Mouse (Mus musculus): Measurements from ENCODE around the gene Rfng.

DNA sequence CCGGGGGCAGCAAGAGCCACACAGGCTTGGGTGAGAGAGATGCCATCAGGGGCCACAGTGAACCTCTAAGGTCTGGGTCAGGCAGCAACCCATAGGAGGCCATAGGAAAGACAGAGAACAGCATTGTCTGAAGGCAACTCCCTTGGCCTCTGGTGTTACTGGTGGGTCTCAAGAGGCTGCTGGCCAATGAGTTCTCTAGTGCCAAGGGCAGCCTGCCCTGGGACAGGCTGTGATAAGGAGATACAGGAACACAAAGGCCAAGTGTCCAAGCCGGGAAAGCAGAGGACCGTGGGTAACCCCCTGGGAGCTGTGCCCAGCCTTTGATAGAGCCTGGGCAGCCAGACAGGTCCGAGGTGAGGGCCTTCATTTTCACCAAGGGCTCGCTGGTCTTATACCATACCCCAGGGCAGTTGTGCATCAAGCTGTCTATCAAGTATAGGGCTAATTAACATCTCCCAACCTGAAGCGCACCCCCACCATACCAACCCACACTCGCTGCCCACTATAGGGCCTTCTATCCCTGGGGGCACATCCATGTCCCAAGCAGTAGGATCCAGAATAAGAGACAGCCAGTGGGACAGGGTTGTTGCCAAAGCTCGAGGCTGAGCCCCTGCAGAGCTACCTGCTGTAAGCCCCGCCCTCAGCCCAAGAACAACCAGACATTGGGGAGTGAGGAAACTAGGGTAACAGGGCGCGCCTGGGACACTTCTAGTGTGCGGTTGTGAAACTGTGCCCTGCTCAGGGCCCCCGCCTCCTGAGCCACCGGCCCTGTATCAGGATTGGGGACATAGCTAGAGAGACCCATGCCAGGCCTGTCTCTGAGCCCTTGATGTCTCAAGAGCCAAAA lies 37.3 kb upstream of the Rfng start:
- no peak for TF ChIP-seq POLR2A (IDR thresholded peaks at IDR 0.05; ENCODE audit: insufficient read depth, low read length)
- no peak for TF ChIP-seq CTCF (IDR thresholded peaks at IDR 0.05; ENCODE audit: low read depth, low read length)
- TF ChIP-seq EP300 (IDR thresholded peaks at IDR 0.05; ENCODE audit: insufficient read depth, low read depth, low read length), result no peak
